Mouse (Mus musculus) erythroblast, embryonic 14.5 days (primary cell): ENCODE measurements at regions not wholly inside any gene's neighbourhood (a gene's known extent, or its start where the extent isn't known, plus 50 kb on each side); places are given as distances from the start of the nearest gene placed in this dataset.

Experiments
- GATA1 ChIP-seq: IDR thresholded peaks from 2 replicates; pipeline ENCODE4 v1.6.1; 2012; ENCODE audit warnings: low read length, inconsistent platforms, mixed read lengths
- TAL1 ChIP-seq: IDR thresholded peaks from 3 replicates; pipeline ENCODE4 v1.6.1; 2012; ENCODE audit warnings: low read length, inconsistent platforms, mixed read lengths

DNA sequence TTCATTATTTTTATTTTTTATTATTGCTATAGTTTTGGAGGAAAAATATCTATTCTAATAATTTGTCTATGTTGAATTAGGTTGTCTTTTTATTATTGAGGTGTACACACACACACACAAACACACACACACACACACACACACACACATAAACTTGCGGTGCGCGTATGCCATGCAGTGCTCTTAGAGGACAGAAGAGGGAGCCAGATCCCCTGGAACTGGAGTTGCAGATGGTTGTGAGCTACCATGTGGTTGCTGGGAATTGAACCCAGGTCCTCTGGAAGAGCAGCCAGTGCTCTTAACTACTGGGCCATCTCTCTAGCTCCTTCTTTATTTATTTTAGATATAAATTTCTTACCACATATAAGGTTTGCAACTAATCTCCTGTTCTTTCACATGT, 206.0 kb downstream of the Opa1 start:
- TF ChIP-seq GATA1 (no peak), TAL1 (no peak)
